In genomic region chr11:63171977-63172376, GRCm38 (mm10) we compare ENCODE assay signal across 8 mouse cellular contexts. TPM values are rescaled to one million over a fixed set of nuclear protein-coding genes. Genes with fewer than 3 reads are reported as not detected.
DNase-seq lines count a peak whose midpoint lies in the region; ATAC-seq lines count a peak whose summit lies in the region.

No protein-coding gene starts in this region.

- no peak overlapping the region for H3K4me2 ChIP-seq in forebrain, embryonic 12.5 days
- no peak overlapping the region for H3K4me2 ChIP-seq in limb, embryonic 11.5 days (ENCODE audit: low read depth, severe bottlenecking)

- H3K27me3 ChIP-seq in forebrain, embryonic 10.5 days (ENCODE audit: poor library complexity, severe bottlenecking): no peaks in the 10 kb centered on the region
- H3K27me3 ChIP-seq in forebrain, embryonic 12.5 days: no peaks in the 10 kb centered on the region
- no peaks in the 10 kb centered on the region for H3K27me3 ChIP-seq in limb, embryonic 11.5 days (ENCODE audit: control insufficient read depth, insufficient read depth, low read length)
- H3K27me3 ChIP-seq in limb, embryonic 10.5 days (ENCODE audit: low read depth, poor library complexity, severe bottlenecking): no peaks in the 10 kb centered on the region

- H3K4me1 ChIP-seq in forebrain, embryonic 10.5 days: peaks cover 8% of the 10 kb centered on the region; the same call in 1 of the 2 replicates
- H3K4me1 ChIP-seq in forebrain, embryonic 12.5 days: 0 out of 2 replicates have a peak, but pooled peaks cover 4% of the 10 kb centered on the region
- H3K4me1 ChIP-seq in limb, embryonic 11.5 days (ENCODE audit: control insufficient read depth, insufficient read depth, low read length): peaks cover 4% of the 10 kb centered on the region; the same call in 1 of the 2 replicates
- peaks cover 10% of the 10 kb centered on the region for H3K4me1 ChIP-seq in limb, embryonic 10.5 days

- ATAC-seq in forebrain, embryonic 12.5 days (ENCODE audit: low FRiP score): no peak
- ATAC-seq in limb, embryonic 11.5 days (ENCODE audit: insufficient number of reproducible peaks, low FRiP score, low TSS enrichment, low read depth): no peak
- ATAC-seq in erythroblast, adult 5-6 weeks (replicated peaks; ENCODE audit: low FRiP score, poor library complexity, severe bottlenecking): no peak

- peak; percentile 13 for DNase-seq in forebrain, embryonic 10.5 days (ENCODE audit: extremely low spot score, low spot score)
- DNase-seq in limb, embryonic 11.5 days (ENCODE audit: low spot score): peak; percentile 25
- DNase-seq in limb, embryonic 10.5 days (ENCODE audit: low spot score): no peak
- peak; percentile 57 for DNase-seq in adrenal gland, postnatal 14 days
- peak; percentile 71 for DNase-seq in lung, postnatal 10 days
- no peak for DNase-seq in urinary bladder, postnatal 4 days (ENCODE audit: low spot score in 2 of 2)

- H3K9me3 ChIP-seq in forebrain, embryonic 10.5 days: no peaks in the 10 kb centered on the region
- H3K9me3 ChIP-seq in forebrain, embryonic 12.5 days: no peaks in the 10 kb centered on the region
- no peaks in the 10 kb centered on the region for H3K9me3 ChIP-seq in limb, embryonic 11.5 days (ENCODE audit: control insufficient read depth, low read length)
- no peaks in the 10 kb centered on the region for H3K9me3 ChIP-seq in limb, embryonic 10.5 days (replicated peaks)

- no peak overlapping the region for H3K9ac ChIP-seq in forebrain, embryonic 12.5 days
- no peak overlapping the region for H3K9ac ChIP-seq in limb, embryonic 11.5 days (ENCODE audit: low read length)

- no peaks in the 10 kb centered on the region for H3K36me3 ChIP-seq in forebrain, embryonic 10.5 days (replicated peaks)
- H3K36me3 ChIP-seq in forebrain, embryonic 12.5 days (replicated peaks): no peaks in the 10 kb centered on the region
- H3K36me3 ChIP-seq in limb, embryonic 11.5 days (ENCODE audit: control insufficient read depth, insufficient read depth, low read length): no peaks in the 10 kb centered on the region
- H3K36me3 ChIP-seq in limb, embryonic 10.5 days: no peaks in the 10 kb centered on the region

- 24% methylated on average over 1 of the region's 1 CpGs for WGBS in forebrain, embryonic 10.5 days
- WGBS in forebrain, embryonic 12.5 days: 18% methylated on average over 1 of the region's 1 CpGs
- WGBS in limb, embryonic 11.5 days: 23% methylated on average over 1 of the region's 1 CpGs
- 10% methylated on average over 1 of the region's 1 CpGs for WGBS in limb, embryonic 10.5 days

- H3K4me3 ChIP-seq in forebrain, embryonic 10.5 days: no peak overlapping the region
- H3K4me3 ChIP-seq in forebrain, embryonic 12.5 days (replicated peaks): no peak overlapping the region
- no peak overlapping the region for H3K4me3 ChIP-seq in limb, embryonic 11.5 days (ENCODE audit: low read depth, low read length)
- no peak overlapping the region for H3K4me3 ChIP-seq in limb, embryonic 10.5 days

- H3K27ac ChIP-seq in forebrain, embryonic 10.5 days: no peak overlapping the region
- no peak overlapping the region for H3K27ac ChIP-seq in forebrain, embryonic 12.5 days
- H3K27ac ChIP-seq in limb, embryonic 11.5 days (replicated peaks; ENCODE audit: low read depth, low read length): no peak overlapping the region
- H3K27ac ChIP-seq in limb, embryonic 10.5 days: no peak overlapping the region

RNA-seq across cellular contexts. Expression of gene Pmp22, which starts 43.2 kb away (rescaled TPM):
- polyA plus RNA-seq in forebrain, embryonic 10.5 days (2016; fragmentation: Nextera tagmentation; extraction: Ambion mirVana): 12.9 and 15.6 TPM in 2 replicates
- 14.9 and 20.5 TPM in 2 replicates for polyA plus RNA-seq in forebrain, embryonic 12.5 days (2016; fragmentation: Nextera tagmentation; extraction: Ambion mirVana)
- polyA plus RNA-seq in limb, embryonic 11.5 days (2014; fragmentation: Nextera tagmentation; extraction: Ambion mirVana): 43.7 and 51.0 TPM in 2 replicates
- 27.7 and 29.8 TPM in 2 replicates for polyA plus RNA-seq in limb, embryonic 10.5 days (2016; fragmentation: Nextera tagmentation; extraction: Ambion mirVana)
- 112 and 113 TPM in 2 replicates for total RNA-seq in adrenal gland, postnatal 14 days (2021)
- 3.8 TPM in 1 of 2 replicates, not detected in the other for total RNA-seq in erythroblast, adult 5-6 weeks (2015; ENCODE audit: low replicate concordance)
- 0.28 TPM in 1 of 2 replicates, not detected in the other for total RNA-seq in erythroblast, adult 5-6 weeks (2017; ENCODE audit: low replicate concordance)

Comparison
In these comparisons a context has a peak if more than half of its experiments do, and no peak if none do; other contexts are left out.
1. DNase-seq: peak in forebrain, embryonic 10.5 days (single experiment), limb, embryonic 11.5 days (single experiment), adrenal gland, postnatal 14 days (single experiment) and lung, postnatal 10 days (single experiment); none in limb, embryonic 10.5 days (single experiment) and urinary bladder, postnatal 4 days (0 of 2).